Mouse (Mus musculus) kidney, embryonic 15.5 days (tissue): ENCODE data around the gene Adamts20. TPM values are rescaled to one million over a fixed set of nuclear protein-coding genes. Genes with fewer than 3 reads are reported as not detected.

Experiments
- ATAC-seq: fragments of 200-750 bp; cut with Nextera tagmentation; replicated peaks from 2 replicates; pipeline ENCODE4 v1.8.0; 2017; ENCODE audit warnings: moderate TSS enrichment; ENCODE audit not compliant: low FRiP score
- H3K27ac ChIP-seq: fragments of 300-500 bp; sonication (generic); 2 replicates; pipeline ENCODE4 v1.5.1; 2015; ENCODE audit warnings: mild to moderate bottlenecking, inconsistent platforms
- H3K27me3 ChIP-seq: fragments of 300-500 bp; sonication (generic); 2 replicates; pipeline ENCODE4 v1.6.1; 2015; ENCODE audit warnings: inconsistent platforms
- H3K36me3 ChIP-seq: fragments of 300-500 bp; sonication (generic); 2 replicates; pipeline ENCODE4 v1.6.1; 2015; ENCODE audit warnings: inconsistent platforms
- H3K4me1 ChIP-seq: fragments of 300-500 bp; sonication (generic); 2 replicates; pipeline ENCODE4 v1.6.1; 2015; ENCODE audit warnings: inconsistent platforms
- H3K4me2 ChIP-seq: fragments of 300-500 bp; sonication (generic); 2 replicates; pipeline ENCODE4 v1.6.1; 2015; ENCODE audit warnings: moderate library complexity, mild to moderate bottlenecking, inconsistent platforms
- H3K4me3 ChIP-seq: fragments of 300-500 bp; sonication (generic); replicated peaks from 2 replicates; pipeline ENCODE4 v1.5.1; 2015; ENCODE audit warnings: mild to moderate bottlenecking, inconsistent platforms
- H3K9ac ChIP-seq: fragments of 300-500 bp; sonication (generic); 2 replicates; pipeline ENCODE4 v1.6.1; 2015; ENCODE audit warnings: mild to moderate bottlenecking, inconsistent platforms
- H3K9me3 ChIP-seq: fragments of 300-500 bp; sonication (generic); replicated peaks from 2 replicates; pipeline ENCODE4 v1.6.1; 2016; ENCODE audit warnings: inconsistent platforms
- WGBS: fragments of 180-500 bp; shearing (Covaris S2); methylation state at CpG from one replicate; pipeline ENCODE4 v1.1.7; 2015; ENCODE audit warnings: mixed read lengths; 5-methylcytosine and 5-hydroxymethylcytosine counted together
- polyA plus RNA-seq: library from polyadenylated mRNA; unstranded; fragments of >200 nt; fragmentation: Nextera tagmentation; extraction: Ambion mirVana; gene quantifications from 2 replicates; pipeline ENCODE4 v1.2.1, GENCODE M21; 2015

Gene Adamts20
- polyA plus RNA-seq, 1 experiment from 2014 or later: 3.6 TPM

DNA sequence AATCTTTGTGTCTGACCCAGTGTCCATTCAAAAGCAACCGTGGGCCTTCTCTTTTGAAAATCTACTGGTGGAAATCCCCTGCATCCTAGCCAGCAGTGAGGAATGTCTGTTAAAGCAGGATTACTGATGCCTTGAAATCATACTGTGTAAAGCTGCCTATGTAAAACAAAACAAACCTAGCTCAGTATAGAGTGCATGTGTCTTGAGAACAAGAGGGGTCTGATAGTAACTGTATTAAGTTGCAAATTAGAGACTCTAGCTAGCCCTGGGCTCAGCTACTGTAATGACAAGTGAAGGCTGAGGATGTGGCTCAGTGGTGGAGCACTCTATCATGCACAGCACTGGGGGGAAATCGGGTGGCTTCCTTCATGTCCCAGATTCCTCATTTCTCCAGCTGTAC lies 22.2 kb downstream of the Adamts20 start:
- Histone ChIP-seq H3K27me3 (no peaks in the 10 kb centered on the region), H3K9me3 (no peaks in the 10 kb centered on the region), H3K4me3 (no peak overlapping the region), H3K4me2 (no peak overlapping the region), H3K36me3 (no peaks in the 10 kb centered on the region), H3K4me1 (peaks cover 20% of the 10 kb centered on the region), H3K27ac (0 out of 2 replicates have a peak overlapping the region, but pooled peaks have one; percentile 89), H3K9ac (no peak overlapping the region)
- no peak for ATAC-seq
- WGBS: 50% methylated on average over 2 of the region's 2 CpGs

DNA sequence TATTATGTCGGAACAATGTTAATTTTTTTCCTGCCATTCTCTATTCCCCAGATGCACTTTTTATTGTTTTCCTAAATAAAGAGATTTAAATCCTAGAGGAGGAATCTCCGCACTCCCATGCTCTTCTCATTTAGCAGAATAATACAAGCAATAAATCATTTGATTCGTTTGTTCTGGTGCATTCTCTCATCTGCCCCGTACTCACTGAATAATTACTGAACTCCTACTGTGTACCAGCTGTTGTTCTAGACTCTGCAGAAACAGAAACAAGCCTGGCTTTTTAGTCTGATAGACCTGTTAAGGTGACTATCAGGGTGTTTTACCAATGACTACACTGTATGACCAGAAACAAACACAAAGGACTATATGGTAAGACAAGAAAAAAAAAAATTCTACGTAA lies 29.7 kb downstream of the Adamts20 start:
- Histone ChIP-seq H3K4me2 (no peak overlapping the region), H3K4me3 (no peak overlapping the region), H3K9me3 (no peaks in the 10 kb centered on the region), H3K36me3 (no peaks in the 10 kb centered on the region), H3K27me3 (no peaks in the 10 kb centered on the region), H3K4me1 (0 out of 2 replicates have a peak, but pooled peaks cover 5% of the 10 kb centered on the region), H3K27ac (no peak overlapping the region), H3K9ac (no peak overlapping the region)
- no peak for ATAC-seq
- 54% methylated on average over 5 of the region's 5 CpGs for WGBS

- Histone ChIP-seq H3K4me1 (0 out of 2 replicates have a peak, but pooled peaks cover 5% of the 10 kb centered on the region), H3K4me2 (no peak overlapping the region), H3K9me3 (no peaks in the 10 kb centered on the region), H3K4me3 (no peak overlapping the region), H3K9ac (no peak overlapping the region), H3K27me3 (no peaks in the 10 kb centered on the region), H3K27ac (no peak overlapping the region), H3K36me3 (no peaks in the 10 kb centered on the region)
- 67% methylated on average over 14 of the region's 14 CpGs for WGBS
- ATAC-seq: no peak
Observed at GRCm38 (mm10) chr15:94430681-94431405, 34.4 kb downstream of the Adamts20 start.

GRCm38 (mm10) chr15:94428726-94429125 lies 36.5 kb downstream of the Adamts20 start:
- no peak overlapping the region for H3K4me3 ChIP-seq
- no peaks in the 10 kb centered on the region for H3K9me3 ChIP-seq
- no peak overlapping the region for H3K4me2 ChIP-seq
- no peak overlapping the region for H3K27ac ChIP-seq
- no peak overlapping the region for H3K9ac ChIP-seq
- no peak for ATAC-seq
- no peaks in the 10 kb centered on the region for H3K27me3 ChIP-seq
- WGBS: 72% methylated on average over 4 of the region's 4 CpGs
- 0 out of 2 replicates have a peak, but pooled peaks cover 5% of the 10 kb centered on the region for H3K4me1 ChIP-seq
- H3K36me3 ChIP-seq: no peaks in the 10 kb centered on the region

- Histone ChIP-seq H3K4me2 (no peak overlapping the region), H3K9ac (no peak overlapping the region), H3K9me3 (no peaks in the 10 kb centered on the region), H3K36me3 (no peaks in the 10 kb centered on the region), H3K27ac (no peak overlapping the region), H3K4me1 (0 out of 2 replicates have a peak, but pooled peaks cover 5% of the 10 kb centered on the region), H3K4me3 (no peak overlapping the region), H3K27me3 (no peaks in the 10 kb centered on the region)
- no peak for ATAC-seq
- 67% methylated on average over 9 of the region's 9 CpGs for WGBS
Observed at GRCm38 (mm10) chr15:94427482-94428214, 37.6 kb downstream of the Adamts20 start.

DNA sequence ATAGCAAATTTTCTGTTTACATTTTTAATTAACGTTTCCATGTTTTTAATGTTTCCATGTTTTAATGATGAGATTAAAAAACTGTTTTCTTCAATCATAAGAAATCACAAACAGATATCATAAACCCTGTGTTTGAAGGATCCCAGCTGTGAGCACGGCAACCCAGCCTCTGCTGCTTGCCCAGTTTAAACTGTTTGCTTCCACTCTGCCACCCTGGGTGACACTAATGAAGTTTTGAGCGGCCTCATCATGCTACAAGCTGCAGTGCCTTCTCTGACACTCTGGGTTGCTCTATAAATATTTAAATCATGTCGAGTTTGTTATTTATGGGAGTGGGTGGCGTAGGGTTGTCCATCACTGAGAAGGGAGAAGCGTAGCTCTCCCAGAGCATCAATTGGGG lies 44.7 kb downstream of the Adamts20 start:
- Histone ChIP-seq H3K9ac (no peak overlapping the region), H3K4me1 (0 out of 2 replicates have a peak, but pooled peaks cover 7% of the 10 kb centered on the region), H3K36me3 (no peaks in the 10 kb centered on the region), H3K9me3 (no peaks in the 10 kb centered on the region), H3K27ac (no peak overlapping the region), H3K4me3 (no peak overlapping the region), H3K4me2 (no peak overlapping the region), H3K27me3 (no peaks in the 10 kb centered on the region)
- ATAC-seq: no peak
- WGBS: 43% methylated on average over 6 of the region's 6 CpGs

DNA sequence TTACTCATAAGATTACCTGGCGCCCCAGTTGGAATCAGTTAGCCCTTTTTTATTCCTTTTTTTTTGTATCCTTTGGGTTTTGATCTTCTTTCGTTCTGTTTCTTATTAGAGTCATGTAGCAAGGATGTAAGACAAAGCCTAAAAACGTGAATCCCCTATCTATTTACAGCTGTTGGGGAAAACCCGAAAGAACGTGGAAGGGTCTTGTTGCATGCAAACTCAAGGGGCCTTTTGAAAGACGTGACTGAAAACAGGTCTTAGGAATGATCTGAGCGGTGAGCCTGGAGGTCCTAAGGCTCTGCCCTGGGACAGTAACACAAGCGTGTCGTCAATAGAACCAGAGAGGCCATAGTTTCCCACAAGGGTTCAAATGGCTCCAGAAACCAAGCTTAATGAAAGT lies 46.1 kb downstream of the Adamts20 start:
- no peaks in the 10 kb centered on the region for H3K36me3 ChIP-seq
- no peak overlapping the region for H3K4me3 ChIP-seq
- no peak overlapping the region for H3K9ac ChIP-seq
- H3K27ac ChIP-seq: no peak overlapping the region
- no peaks in the 10 kb centered on the region for H3K27me3 ChIP-seq
- no peak for ATAC-seq
- WGBS: 91% methylated on average over 9 of the region's 9 CpGs
- H3K9me3 ChIP-seq: no peaks in the 10 kb centered on the region
- H3K4me2 ChIP-seq: no peak overlapping the region
- 0 out of 2 replicates have a peak, but pooled peaks cover 7% of the 10 kb centered on the region for H3K4me1 ChIP-seq

GRCm38 (mm10) chr15:94418427-94418826 lies 46.8 kb downstream of the Adamts20 start:
- 0 out of 2 replicates have a peak, but pooled peaks cover 7% of the 10 kb centered on the region for H3K4me1 ChIP-seq
- H3K27me3 ChIP-seq: no peaks in the 10 kb centered on the region
- no peak for ATAC-seq
- H3K36me3 ChIP-seq: no peaks in the 10 kb centered on the region
- no peak overlapping the region for H3K4me3 ChIP-seq
- no peak overlapping the region for H3K4me2 ChIP-seq
- H3K9ac ChIP-seq: no peak overlapping the region
- H3K9me3 ChIP-seq: no peaks in the 10 kb centered on the region
- H3K27ac ChIP-seq: no peak overlapping the region
- WGBS: 88% methylated on average over 5 of the region's 5 CpGs

GRCm38 (mm10) chr15:94417216-94418155 lies 47.7 kb downstream of the Adamts20 start:
- Histone ChIP-seq H3K9me3 (no peaks in the 10 kb centered on the region), H3K4me1 (0 out of 2 replicates have a peak, but pooled peaks cover 7% of the 10 kb centered on the region), H3K36me3 (no peaks in the 10 kb centered on the region), H3K9ac (no peak overlapping the region), H3K4me2 (no peak overlapping the region), H3K27ac (no peak overlapping the region), H3K4me3 (no peak overlapping the region), H3K27me3 (no peaks in the 10 kb centered on the region)
- 73% methylated on average over 18 of the region's 18 CpGs for WGBS
- no peak for ATAC-seq

- H3K9ac ChIP-seq: no peak overlapping the region
- H3K4me3 ChIP-seq: no peak overlapping the region
- no peak overlapping the region for H3K4me2 ChIP-seq
- no peak overlapping the region for H3K27ac ChIP-seq
- WGBS: 87% methylated on average over 7 of the region's 7 CpGs
- H3K36me3 ChIP-seq: no peaks in the 10 kb centered on the region
- H3K27me3 ChIP-seq: peaks cover 12% of the 10 kb centered on the region
- ATAC-seq: no peak
- H3K9me3 ChIP-seq: no peaks in the 10 kb centered on the region
- no peaks in the 10 kb centered on the region for H3K4me1 ChIP-seq
Observed at GRCm38 (mm10) chr15:94409832-94410231, 55.4 kb downstream of the Adamts20 start.

DNA sequence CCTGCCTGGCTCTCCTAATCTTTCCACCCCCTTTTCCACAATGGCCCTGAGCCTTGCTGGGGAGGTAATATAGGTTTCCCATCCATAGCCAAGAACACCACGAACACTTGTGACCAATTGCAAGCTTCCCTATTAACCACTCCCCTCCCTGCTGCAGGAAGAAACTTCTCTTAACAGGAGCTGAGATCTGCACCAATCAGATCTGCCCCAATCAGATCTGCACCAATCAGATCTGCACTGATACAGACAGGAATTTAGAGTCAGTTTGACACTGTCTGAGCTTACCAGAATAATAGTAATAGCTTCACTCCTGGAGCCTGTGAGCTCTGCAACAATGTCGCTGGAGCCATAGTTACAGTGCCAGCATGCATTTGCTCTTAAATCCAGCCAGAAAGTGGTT lies 58.9 kb downstream of the Adamts20 start:
- peaks cover 34% of the 10 kb centered on the region for H3K27me3 ChIP-seq
- H3K9ac ChIP-seq: no peak overlapping the region
- peaks cover 18% of the 10 kb centered on the region for H3K4me1 ChIP-seq
- H3K4me3 ChIP-seq: no peak overlapping the region
- no peak for ATAC-seq
- no peak overlapping the region for H3K4me2 ChIP-seq
- 23% methylated on average over 2 of the region's 2 CpGs for WGBS
- no peaks in the 10 kb centered on the region for H3K9me3 ChIP-seq
- H3K27ac ChIP-seq: no peak overlapping the region
- no peaks in the 10 kb centered on the region for H3K36me3 ChIP-seq
